Mouse (Mus musculus): Measurements from ENCODE around the gene Cpeb2. TPM values are rescaled to one million over a fixed set of nuclear protein-coding genes. Genes with fewer than 3 reads are reported as not detected.
A peak's percentile ranks its signal among the peaks of the same experiment; 100 is the strongest.

Gene Cpeb2
- polyA plus RNA-seq, 1 experiment from 2014 or later, result 1.8 TPM

DNA sequence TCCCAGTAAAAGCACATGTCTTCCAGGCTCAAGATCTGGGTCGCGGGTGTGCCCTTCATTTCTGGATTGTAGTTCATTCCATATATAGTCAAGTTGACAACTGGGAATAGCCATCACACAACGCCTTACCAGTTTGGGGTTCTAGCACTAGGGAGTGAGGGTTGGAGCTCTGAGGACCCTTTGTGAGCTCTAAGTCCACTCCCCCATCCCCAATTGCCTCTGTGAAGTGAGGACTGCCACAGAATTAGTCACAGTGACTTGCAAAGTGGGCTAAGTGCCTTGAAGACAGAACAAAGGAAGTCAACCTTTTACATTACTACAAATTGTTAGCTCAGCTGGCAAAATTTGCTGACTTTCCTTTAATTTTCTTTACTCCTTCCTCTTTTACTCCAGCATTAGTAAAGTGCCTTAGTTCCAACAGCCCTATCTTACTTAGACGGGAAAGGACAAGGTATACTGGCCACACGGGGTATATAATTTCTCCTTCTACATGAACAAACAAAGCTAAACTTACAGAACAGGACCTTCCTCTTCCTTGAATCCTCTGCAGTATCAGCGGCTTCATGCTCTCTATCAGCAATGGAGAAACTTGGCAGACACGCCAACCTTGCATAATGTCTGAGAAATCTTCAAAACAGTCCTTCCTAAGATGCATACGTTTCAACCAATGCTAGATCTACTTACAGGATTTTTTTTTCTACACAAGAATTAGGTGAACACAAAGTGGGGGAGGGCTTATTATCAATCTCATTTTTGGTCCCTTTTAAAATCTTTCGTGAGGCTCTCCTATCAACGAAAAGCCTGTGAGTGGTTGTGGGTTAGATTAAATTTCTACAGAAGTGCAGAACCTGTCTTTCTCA, 14.8 kb upstream of the Cpeb2 start:
- no peak overlapping the region for H3K4me2 ChIP-seq
- no peaks in the 10 kb centered on the region for H3K36me3 ChIP-seq (ENCODE audit: insufficient read depth)
- no peak overlapping the region for H3K9ac ChIP-seq
- no peak overlapping the region for H3K4me3 ChIP-seq (ENCODE audit: low read depth, low read length)
- no peaks in the 10 kb centered on the region for H3K4me1 ChIP-seq (ENCODE audit: insufficient read depth)
- ATAC-seq (ENCODE audit: insufficient read depth) (no peak), DNase-seq (peak; percentile 31)
- H3K27me3 ChIP-seq (ENCODE audit: insufficient read depth, low read length), result no peaks in the 10 kb centered on the region
- 55% methylated on average over 10 of the region's 10 CpGs for WGBS
- H3K27ac ChIP-seq (ENCODE audit: low read depth), result no peak overlapping the region
- H3K9me3 ChIP-seq (ENCODE audit: low read depth, low read length), result no peaks in the 10 kb centered on the region
- TF ChIP-seq CTCF (IDR thresholded peaks at IDR 0.05; ENCODE audit: low read depth), result no peak

DNA sequence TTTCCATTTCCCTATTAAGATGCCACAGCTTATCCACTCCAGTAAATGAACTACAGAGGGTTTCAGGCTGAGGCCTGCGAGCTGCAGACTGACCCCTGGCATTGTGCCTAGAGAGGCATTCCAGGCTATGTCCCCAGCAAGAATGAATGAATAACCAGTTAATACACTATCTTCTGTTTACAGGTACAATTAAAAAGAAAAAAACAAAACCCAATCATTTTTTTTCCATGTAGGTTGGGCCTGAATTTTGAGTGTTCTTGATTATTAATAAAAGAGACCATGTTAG, 14.2 kb upstream of the Cpeb2 start:
- H3K4me3 ChIP-seq (ENCODE audit: low read depth, low read length), result no peak overlapping the region
- peak; percentile 63 for DNase-seq
- no peak overlapping the region for H3K4me2 ChIP-seq
- no peaks in the 10 kb centered on the region for H3K4me1 ChIP-seq (ENCODE audit: insufficient read depth)
- H3K36me3 ChIP-seq (ENCODE audit: insufficient read depth), result no peaks in the 10 kb centered on the region
- no peak for ATAC-seq (ENCODE audit: insufficient read depth)
- no peaks in the 10 kb centered on the region for H3K9me3 ChIP-seq (ENCODE audit: low read depth, low read length)
- no peaks in the 10 kb centered on the region for H3K27me3 ChIP-seq (ENCODE audit: insufficient read depth, low read length)
- H3K9ac ChIP-seq, result no peak overlapping the region
- no peak for TF ChIP-seq CTCF (IDR thresholded peaks at IDR 0.05; ENCODE audit: low read depth)
- no peak overlapping the region for H3K27ac ChIP-seq (ENCODE audit: low read depth)
- WGBS, result 3% methylated on average over 1 of the region's 1 CpGs

DNA sequence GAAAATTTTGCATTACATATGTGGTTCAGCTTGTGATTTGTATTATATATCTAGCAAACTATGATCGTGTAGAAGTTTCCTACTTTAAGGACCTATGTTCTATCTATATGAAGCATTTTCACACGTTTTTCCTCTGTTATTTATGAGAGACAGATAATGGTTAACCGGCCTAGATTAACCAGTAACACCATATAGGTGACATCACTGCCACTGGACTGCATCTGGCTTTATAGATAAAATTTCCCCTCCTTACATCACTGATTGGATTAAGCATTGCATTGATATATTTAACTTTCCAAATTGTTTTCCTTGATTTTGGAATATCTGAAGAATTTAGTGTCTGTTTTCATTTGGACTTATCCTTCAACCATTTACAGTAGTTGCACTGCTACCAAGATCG, 9.6 kb upstream of the Cpeb2 start:
- Histone ChIP-seq H3K27ac (ENCODE audit: low read depth) (no peak overlapping the region), H3K27me3 (ENCODE audit: insufficient read depth, low read length) (no peaks in the 10 kb centered on the region), H3K9me3 (ENCODE audit: low read depth, low read length) (no peaks in the 10 kb centered on the region), H3K4me3 (ENCODE audit: low read depth, low read length) (no peak overlapping the region), H3K36me3 (ENCODE audit: insufficient read depth) (no peaks in the 10 kb centered on the region), H3K9ac (no peak overlapping the region), H3K4me1 (ENCODE audit: insufficient read depth) (no peaks in the 10 kb centered on the region), H3K4me2 (no peak overlapping the region)
- no peak for TF ChIP-seq CTCF (IDR thresholded peaks at IDR 0.05; ENCODE audit: low read depth)
- DNase-seq, result no peak
- WGBS, result 72% methylated on average over 4 of the region's 4 CpGs
- ATAC-seq (ENCODE audit: insufficient read depth), result no peak

GRCm38 (mm10) chr5:43224245-43224644, 8.7 kb upstream of the Cpeb2 start:
- H3K9ac ChIP-seq, result no peak overlapping the region
- no peak for TF ChIP-seq CTCF (IDR thresholded peaks at IDR 0.05; ENCODE audit: low read depth)
- H3K9me3 ChIP-seq (ENCODE audit: low read depth, low read length), result no peaks in the 10 kb centered on the region
- WGBS, result 61% methylated on average over 3 of the region's 3 CpGs
- no peak overlapping the region for H3K4me2 ChIP-seq
- H3K27ac ChIP-seq (ENCODE audit: low read depth), result no peak overlapping the region
- no peaks in the 10 kb centered on the region for H3K4me1 ChIP-seq (ENCODE audit: insufficient read depth)
- no peak for DNase-seq
- H3K36me3 ChIP-seq (ENCODE audit: insufficient read depth), result no peaks in the 10 kb centered on the region
- H3K4me3 ChIP-seq (ENCODE audit: low read depth, low read length), result no peak overlapping the region
- H3K27me3 ChIP-seq (ENCODE audit: insufficient read depth, low read length), result no peaks in the 10 kb centered on the region
- no peak for ATAC-seq (ENCODE audit: insufficient read depth)

DNA sequence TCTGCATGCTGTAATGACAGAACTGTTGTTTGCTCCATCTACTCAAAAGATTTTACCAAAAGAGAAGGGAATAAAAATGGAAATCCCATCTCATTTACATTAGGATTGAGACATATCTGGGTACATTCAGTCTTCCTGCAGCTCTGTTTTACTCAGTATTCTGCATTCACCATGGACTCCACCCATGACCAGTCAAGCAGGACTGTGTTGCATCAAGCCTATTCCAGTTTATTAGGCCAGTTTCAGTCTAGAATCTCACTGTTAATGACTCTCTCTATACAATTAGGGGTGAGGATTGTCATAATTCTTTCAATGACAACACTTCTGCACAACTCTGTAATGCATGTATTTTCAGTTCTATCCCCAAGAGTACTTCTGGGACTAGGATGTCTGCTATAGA, 6.8 kb upstream of the Cpeb2 start:
- Histone ChIP-seq H3K36me3 (ENCODE audit: insufficient read depth) (no peaks in the 10 kb centered on the region), H3K9ac (no peak overlapping the region), H3K27me3 (ENCODE audit: insufficient read depth, low read length) (no peaks in the 10 kb centered on the region), H3K4me2 (no peak overlapping the region), H3K4me3 (ENCODE audit: low read depth, low read length) (no peak overlapping the region), H3K27ac (ENCODE audit: low read depth) (no peak overlapping the region), H3K9me3 (ENCODE audit: low read depth, low read length) (no peaks in the 10 kb centered on the region), H3K4me1 (ENCODE audit: insufficient read depth) (no peaks in the 10 kb centered on the region)
- TF ChIP-seq CTCF (IDR thresholded peaks at IDR 0.05; ENCODE audit: low read depth), result no peak
- no peak for DNase-seq
- ATAC-seq (ENCODE audit: insufficient read depth), result no peak

DNA sequence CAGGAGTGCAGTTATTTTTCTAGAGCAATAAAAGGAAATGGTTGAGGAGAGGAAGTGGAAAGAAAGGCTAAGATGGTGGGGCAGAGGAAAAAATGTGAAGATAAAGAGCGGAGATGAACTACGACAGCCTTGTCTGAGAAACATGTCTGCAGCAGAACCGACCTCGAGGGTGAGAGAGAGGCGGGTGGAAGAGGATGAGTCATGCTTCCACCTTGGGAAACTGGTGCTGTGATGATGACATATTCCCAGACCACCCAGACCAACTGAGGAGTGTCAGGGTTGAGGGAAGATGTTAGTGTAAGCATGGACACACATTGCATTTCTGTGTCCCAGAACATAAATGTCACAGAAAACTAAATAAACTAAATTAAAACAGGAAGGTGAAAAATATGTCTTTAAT, 5.4 kb upstream of the Cpeb2 start:
- no peak for DNase-seq
- H3K27me3 ChIP-seq (ENCODE audit: insufficient read depth, low read length), result no peaks in the 10 kb centered on the region
- TF ChIP-seq CTCF (IDR thresholded peaks at IDR 0.05; ENCODE audit: low read depth), result no peak
- no peaks in the 10 kb centered on the region for H3K36me3 ChIP-seq (ENCODE audit: insufficient read depth)
- no peak for ATAC-seq (ENCODE audit: insufficient read depth)
- H3K9me3 ChIP-seq (ENCODE audit: low read depth, low read length), result no peaks in the 10 kb centered on the region
- H3K4me1 ChIP-seq (ENCODE audit: insufficient read depth), result no peaks in the 10 kb centered on the region
- H3K4me2 ChIP-seq, result no peak overlapping the region
- no peak overlapping the region for H3K27ac ChIP-seq (ENCODE audit: low read depth)
- H3K4me3 ChIP-seq (ENCODE audit: low read depth, low read length), result no peak overlapping the region
- WGBS, result 43% methylated on average over 5 of the region's 5 CpGs
- H3K9ac ChIP-seq, result no peak overlapping the region

DNA sequence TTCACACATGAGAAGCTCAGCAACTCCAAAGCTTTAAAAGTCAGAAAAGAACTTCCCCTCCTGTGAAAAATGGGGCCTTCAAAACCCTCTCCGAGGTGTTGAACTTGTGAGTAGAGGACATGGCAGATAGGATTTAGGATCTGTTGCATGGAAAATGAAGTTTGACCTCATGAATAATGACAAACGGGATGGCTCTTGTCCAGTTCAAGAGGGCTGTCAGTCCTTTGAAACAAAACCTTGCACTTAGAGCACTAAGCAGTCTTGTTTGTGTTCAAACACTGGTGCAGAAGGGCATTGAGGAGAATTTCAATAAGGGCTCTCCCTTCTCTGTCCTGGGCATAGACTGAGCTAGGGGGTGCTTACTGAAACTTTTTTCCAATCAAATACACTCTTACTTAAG, 1.9 kb upstream of the Cpeb2 start:
- ATAC-seq (ENCODE audit: insufficient read depth), result no peak
- H3K9ac ChIP-seq, result no peak overlapping the region
- H3K36me3 ChIP-seq (ENCODE audit: insufficient read depth), result no peaks in the 10 kb centered on the region
- H3K27ac ChIP-seq (ENCODE audit: low read depth), result no peak overlapping the region
- no peaks in the 10 kb centered on the region for H3K9me3 ChIP-seq (ENCODE audit: low read depth, low read length)
- peaks cover 2% of the 10 kb centered on the region; the same call in 1 of the 2 replicates for H3K4me1 ChIP-seq (ENCODE audit: insufficient read depth)
- H3K27me3 ChIP-seq (ENCODE audit: insufficient read depth, low read length), result no peaks in the 10 kb centered on the region
- 52% methylated on average over 2 of the region's 2 CpGs for WGBS
- TF ChIP-seq CTCF (IDR thresholded peaks at IDR 0.05; ENCODE audit: low read depth), result no peak
- DNase-seq, result no peak
- H3K4me2 ChIP-seq, result no peak overlapping the region
- H3K4me3 ChIP-seq (ENCODE audit: low read depth, low read length), result no peak overlapping the region
